Comparison of ENCODE assay signal across 7 mouse cellular contexts in the genomic region with DNA sequence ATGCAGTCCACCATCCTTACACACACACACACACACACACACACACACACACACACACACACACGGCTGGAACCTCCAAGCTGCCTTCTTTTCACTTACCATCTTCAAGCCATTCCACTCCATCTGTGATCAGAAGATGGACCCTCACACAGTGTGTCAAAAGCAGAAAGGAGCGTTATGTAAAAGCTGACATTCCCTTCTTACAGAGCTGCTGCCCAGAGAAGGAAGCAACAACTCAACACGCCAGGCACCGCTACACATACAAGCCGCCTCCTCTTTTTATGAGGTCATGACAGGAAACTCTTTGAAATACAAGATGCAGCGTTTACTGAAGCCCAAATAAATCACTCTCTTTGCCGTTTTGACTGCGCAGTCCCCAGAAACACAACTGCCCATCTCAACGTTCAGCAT.
DNase-seq lines count a peak whose midpoint lies in the region; ATAC-seq and TF ChIP-seq lines count a peak whose summit lies in the region.

No protein-coding gene starts in this region.

- no peak for TF ChIP-seq POLR2A in brain, embryonic 14.5 days (IDR thresholded peaks at IDR 0.05; ENCODE audit: borderline replicate concordance, extremely low read depth, insufficient read depth, insufficient read length, poor library complexity, severe bottlenecking)
- peak; percentile 59; the same call in 1 of the 2 replicates for TF ChIP-seq POLR2A in cerebellum, adult 2 months (IDR thresholded peaks at IDR 0.05; ENCODE audit: borderline replicate concordance, insufficient read depth, low read length)

- H3K4me2 ChIP-seq in forebrain, postnatal 0 days (ENCODE audit: low read depth) = peak overlapping the region; percentile 51
- peak overlapping the region; percentile 42 for H3K4me2 ChIP-seq in neural tube, embryonic 11.5 days (ENCODE audit: low read depth)

- H3K27ac ChIP-seq in cerebellum, adult 2 months (ENCODE audit: insufficient read depth, low read length) = peak overlapping the region; percentile 81
- H3K27ac ChIP-seq in forebrain, postnatal 0 days (ENCODE audit: low read depth, low read length) = peak overlapping the region; percentile 81
- H3K27ac ChIP-seq in neural tube, embryonic 11.5 days (ENCODE audit: low read depth, low read length) = peak overlapping the region; percentile 91

- no peak for TF ChIP-seq CTCF in brain, embryonic 14.5 days (IDR thresholded peaks at IDR 0.05; ENCODE audit: borderline replicate concordance, extremely low read depth, insufficient read depth, insufficient read length)
- TF ChIP-seq CTCF in cerebellum, adult 2 months (IDR thresholded peaks at IDR 0.05; ENCODE audit: borderline replicate concordance, insufficient read depth, low read depth, low read length) = no peak
- no peak for TF ChIP-seq CTCF in forebrain, postnatal 0 days (IDR thresholded peaks at IDR 0.05; ENCODE audit: low read depth)

- peak overlapping the region; percentile 74 for H3K9ac ChIP-seq in forebrain, postnatal 0 days
- H3K9ac ChIP-seq in neural tube, embryonic 11.5 days (ENCODE audit: low read length) = peak overlapping the region; percentile 62

- no peaks in the 10 kb centered on the region for H3K36me3 ChIP-seq in forebrain, postnatal 0 days (ENCODE audit: insufficient read depth)
- no peaks in the 10 kb centered on the region for H3K36me3 ChIP-seq in neural tube, embryonic 11.5 days (ENCODE audit: control insufficient read depth, insufficient read depth, low read length)

- no peaks in the 10 kb centered on the region for H3K27me3 ChIP-seq in cerebellum, adult 2 months (ENCODE audit: control insufficient read depth, insufficient read depth, low read length)
- no peaks in the 10 kb centered on the region for H3K27me3 ChIP-seq in forebrain, postnatal 0 days (ENCODE audit: insufficient read depth, low read length)
- no peaks in the 10 kb centered on the region for H3K27me3 ChIP-seq in neural tube, embryonic 11.5 days (ENCODE audit: control insufficient read depth, insufficient read depth, low read length)

- H3K4me3 ChIP-seq in cerebellum, adult 2 months (replicated peaks; ENCODE audit: insufficient read depth, low read depth, low read length) = peak overlapping the region; percentile 70
- peak overlapping the region; percentile 55 for H3K4me3 ChIP-seq in forebrain, postnatal 0 days (ENCODE audit: low read depth, low read length)
- peak overlapping the region; percentile 36 for H3K4me3 ChIP-seq in neural tube, embryonic 11.5 days (ENCODE audit: low read depth, low read length)

- DNase-seq in brain, embryonic 14.5 days (ENCODE audit: low read depth) = peak; percentile 85
- DNase-seq in cerebellum, adult 2 months = peak; percentile 76 to 77
- DNase-seq in forebrain, postnatal 0 days = peak; percentile 82
- DNase-seq in layer of hippocampus, postnatal 36 days = peak; percentile 33 to 39
- peak; percentile 40 for DNase-seq in neural tube, embryonic 11.5 days (ENCODE audit: low spot score)
- no peak for DNase-seq in gastrocnemius, postnatal 14 days
- DNase-seq in ovary, postnatal 10 days (ENCODE audit: low spot score) = no peak

- H3K4me1 ChIP-seq in cerebellum, adult 2 months (ENCODE audit: control insufficient read depth, insufficient read depth, low read length) = no peaks in the 10 kb centered on the region
- H3K4me1 ChIP-seq in forebrain, postnatal 0 days (ENCODE audit: insufficient read depth) = peaks cover 11% of the 10 kb centered on the region; the same call in 1 of the 2 replicates
- no peaks in the 10 kb centered on the region; the same call in 1 of the 2 replicates for H3K4me1 ChIP-seq in neural tube, embryonic 11.5 days (ENCODE audit: control insufficient read depth, insufficient read depth, low read length)

- no peaks in the 10 kb centered on the region for H3K9me3 ChIP-seq in forebrain, postnatal 0 days (ENCODE audit: low read length)
- H3K9me3 ChIP-seq in neural tube, embryonic 11.5 days (ENCODE audit: control insufficient read depth, low read length) = no peaks in the 10 kb centered on the region

- under 1% methylated on average over 9 of the region's 9 CpGs for WGBS in cerebellum, adult 2 months
- 5% methylated on average over 9 of the region's 9 CpGs for WGBS in forebrain, postnatal 0 days
- 9% methylated on average over 9 of the region's 9 CpGs for WGBS in neural tube, embryonic 11.5 days

- peak; percentile 64 for ATAC-seq in forebrain, postnatal 0 days
- ATAC-seq in neural tube, embryonic 11.5 days (ENCODE audit: insufficient read depth, low FRiP score, low TSS enrichment) = peak; percentile 40

- intact Hi-C loops in gastrocnemius, postnatal 14 days (cut with DNase I; ENCODE audit: low total_unique reads) = no loop called here

Comparison
In these comparisons a context has a peak if more than half of its experiments do, and no peak if none do; other contexts are left out.
1. DNase-seq: peak in brain, embryonic 14.5 days (single experiment), cerebellum, adult 2 months (2 of 2), forebrain, postnatal 0 days (single experiment), layer of hippocampus, postnatal 36 days (2 of 2) and neural tube, embryonic 11.5 days (single experiment); none in gastrocnemius, postnatal 14 days (single experiment) and ovary, postnatal 10 days (single experiment).
2. Peak in every context shown above with its lines, with median percentiles within 50 percentile points of each other: H3K27ac ChIP-seq and H3K4me3 ChIP-seq.